Mouse (Mus musculus): ENCODE data around the gene Dapk3.

Gene Dapk3

DNA sequence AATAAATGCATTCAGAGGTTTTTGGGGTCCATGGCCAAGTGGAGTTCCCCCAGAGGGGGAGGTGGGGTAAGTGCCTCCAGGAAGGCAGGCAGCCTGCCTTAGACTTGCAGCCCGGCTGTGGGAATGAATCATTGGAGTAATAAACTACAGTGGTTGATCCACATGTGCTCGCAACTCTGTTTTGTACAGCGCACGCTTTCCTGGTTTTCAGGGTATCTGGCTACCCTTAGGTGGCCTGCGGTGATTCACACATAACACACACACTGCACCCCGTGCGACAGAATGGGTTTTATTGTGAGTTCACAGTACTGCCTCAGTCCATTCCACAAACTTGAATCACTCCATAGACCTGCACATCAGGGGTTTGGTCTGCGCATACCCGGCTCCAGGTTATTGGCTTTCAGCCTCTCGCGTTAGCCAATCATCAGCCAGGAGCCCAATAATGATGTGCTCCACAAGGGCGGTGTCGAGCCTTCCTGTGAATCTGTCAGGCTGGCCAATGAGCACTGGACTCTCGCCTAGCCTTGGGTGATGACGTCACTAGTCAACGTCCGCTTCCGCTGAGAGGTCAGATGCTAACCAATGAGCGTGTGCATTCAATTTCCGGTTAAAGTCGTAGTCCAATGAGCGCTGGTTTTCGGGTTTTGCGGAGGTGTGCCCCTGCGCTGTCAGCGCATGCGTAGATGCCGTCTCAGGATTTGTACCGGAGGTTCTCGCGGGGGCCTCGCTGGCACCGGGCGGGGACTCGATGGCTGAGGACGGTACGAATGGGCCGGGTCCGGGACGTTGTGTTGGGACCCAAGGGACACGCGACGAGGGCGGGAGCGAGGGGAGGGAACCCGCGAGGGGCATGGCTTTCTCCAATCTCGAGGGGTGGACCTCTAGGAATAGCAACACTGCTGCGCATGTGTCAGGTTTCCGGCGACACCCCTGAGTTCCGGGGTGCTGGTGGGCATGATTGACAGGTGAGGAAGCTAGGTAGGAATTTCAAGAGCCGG lies at the start of gene Dapk3:
Gene Dapk3 (plus strand): TSS at position 670 of the 998 bp plus-strand sequence.
- DNase-seq (ENCODE audit: low read depth), result peak; percentile 100

DNA sequence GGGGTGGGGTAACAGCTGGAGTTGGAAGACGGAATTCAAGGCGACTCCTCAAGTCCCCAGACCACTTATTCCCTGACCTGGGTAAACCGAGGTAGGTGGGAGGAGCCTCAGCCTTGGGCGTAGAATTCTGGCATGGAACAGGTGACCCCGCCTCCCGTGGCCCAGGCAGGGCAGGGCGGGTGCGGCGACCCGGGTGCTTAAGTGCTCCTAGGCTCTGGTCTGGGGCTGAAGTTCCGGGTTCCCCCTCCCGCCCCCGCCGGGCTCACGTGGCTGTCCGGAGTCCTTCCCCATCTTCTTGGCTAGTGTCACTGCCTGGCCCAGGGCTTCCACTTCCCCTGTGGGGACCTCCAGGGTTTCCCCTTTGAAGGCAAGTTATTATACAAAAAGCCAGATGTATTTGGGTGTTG lies 48.6 kb upstream of the Dapk3 start:
- DNase-seq (ENCODE audit: low read depth), result peak; percentile 94

DNA sequence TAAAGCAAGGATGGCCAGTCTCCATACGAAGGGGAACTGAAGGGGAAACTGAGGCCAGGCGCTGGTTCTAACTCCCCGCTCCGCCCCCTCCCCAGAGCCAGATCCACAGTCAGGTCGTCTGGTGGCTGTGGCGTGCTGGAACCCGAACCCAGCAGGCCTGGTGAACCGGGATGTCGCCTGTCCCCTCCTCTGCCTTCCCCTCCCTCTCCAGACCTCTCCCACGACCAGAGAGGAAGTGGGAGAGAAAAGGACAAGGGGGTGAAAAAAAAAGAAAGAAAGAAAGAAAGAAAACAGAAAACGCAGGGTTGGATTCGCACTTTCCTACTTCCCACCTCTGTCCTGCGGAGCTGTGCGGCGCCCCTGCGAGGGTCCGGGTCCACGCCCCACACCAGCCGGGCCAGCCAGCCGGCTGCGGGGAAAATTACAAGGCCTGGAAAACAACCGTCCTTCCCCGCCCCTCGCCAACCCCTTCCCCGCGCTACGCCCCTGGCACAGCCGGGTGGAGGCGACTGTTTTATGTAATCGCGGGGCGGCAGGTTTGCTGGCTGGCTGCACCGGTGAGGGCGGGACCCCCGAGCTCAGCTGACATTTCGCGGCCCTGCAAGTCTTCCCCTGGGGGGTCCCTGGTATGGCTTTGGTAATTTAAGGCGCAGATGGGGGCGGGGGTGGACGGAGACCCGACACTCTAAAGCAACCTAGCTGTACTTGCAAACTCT lies 47.7 kb upstream of the Dapk3 start, which contains the start of gene Zbtb7a:
Gene Zbtb7a (plus strand): TSS at position 255 of the 716 bp plus-strand sequence.
- peak; percentile 49 for DNase-seq (ENCODE audit: low read depth)

DNA sequence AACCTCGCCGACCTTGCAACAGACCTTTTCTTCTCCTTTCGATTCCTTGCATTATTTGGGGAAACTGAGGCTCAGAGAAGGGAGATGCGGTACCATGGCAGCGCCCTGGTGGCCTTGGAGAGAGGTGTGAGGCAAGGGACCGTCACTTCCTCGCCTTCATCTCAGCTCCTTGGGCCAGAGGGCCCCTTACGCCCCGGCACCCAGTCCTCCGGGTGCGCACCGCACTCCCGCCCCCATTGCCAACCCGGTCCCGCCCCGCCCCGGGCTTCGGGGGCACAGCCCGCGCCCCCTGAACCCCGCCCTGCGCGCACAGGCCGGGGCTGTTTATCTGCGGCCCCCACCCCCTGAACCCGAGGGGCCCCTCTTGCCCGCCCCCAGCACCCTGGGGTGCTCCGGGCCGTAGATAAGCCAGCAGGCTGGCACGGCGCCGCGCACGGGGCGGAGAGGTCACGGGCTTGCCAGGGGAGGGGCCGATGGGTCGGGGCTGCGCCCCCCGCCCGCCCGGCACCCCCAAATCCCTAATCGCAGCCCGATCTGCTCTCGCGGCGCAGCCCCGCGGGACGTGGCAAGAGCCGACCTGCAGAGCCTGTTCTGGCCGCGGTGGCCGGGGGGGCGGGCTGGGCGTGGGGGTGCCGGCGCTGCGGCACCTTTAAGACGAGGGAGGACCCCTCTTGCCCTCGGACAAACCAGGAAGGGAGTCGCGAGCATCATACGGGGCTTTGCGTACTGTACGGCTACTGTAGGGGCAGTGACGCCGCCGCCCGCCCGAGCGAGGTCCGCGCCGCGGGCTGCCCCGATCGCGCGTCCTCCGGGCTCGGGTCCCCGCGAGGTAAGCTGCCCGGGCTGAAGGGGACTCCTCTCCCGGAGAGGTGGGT lies 46.7 kb upstream of the Dapk3 start:
- DNase-seq (ENCODE audit: low read depth), result peak; percentile 86

DNA sequence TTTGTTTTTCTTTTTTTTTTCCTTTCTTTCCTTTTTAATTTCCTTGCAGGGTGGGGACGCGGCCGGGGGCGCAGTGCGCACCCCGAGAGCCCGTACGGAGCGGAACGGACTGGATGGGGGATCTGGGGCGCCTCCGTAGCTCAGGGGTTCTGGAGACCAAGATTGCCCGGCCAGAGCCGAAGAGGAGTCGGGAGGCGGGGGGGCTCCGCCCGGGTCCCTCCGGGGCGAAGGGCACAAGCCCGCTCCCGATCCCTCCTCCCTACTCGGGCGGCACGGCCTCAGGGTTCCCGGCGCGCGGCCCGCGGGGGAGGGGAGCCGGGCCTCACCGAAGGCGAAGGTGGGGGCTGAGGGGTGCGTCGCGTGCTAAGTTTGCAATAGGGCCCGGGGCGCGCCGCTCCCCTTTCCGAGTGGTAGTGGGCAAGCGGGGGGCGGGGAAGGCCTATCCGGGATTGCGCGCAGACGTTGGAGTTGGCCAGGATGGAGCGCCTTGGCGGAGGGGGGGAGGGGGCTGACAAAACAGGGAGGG lies 46.0 kb upstream of the Dapk3 start:
- no peak for DNase-seq (ENCODE audit: low read depth)

DNA sequence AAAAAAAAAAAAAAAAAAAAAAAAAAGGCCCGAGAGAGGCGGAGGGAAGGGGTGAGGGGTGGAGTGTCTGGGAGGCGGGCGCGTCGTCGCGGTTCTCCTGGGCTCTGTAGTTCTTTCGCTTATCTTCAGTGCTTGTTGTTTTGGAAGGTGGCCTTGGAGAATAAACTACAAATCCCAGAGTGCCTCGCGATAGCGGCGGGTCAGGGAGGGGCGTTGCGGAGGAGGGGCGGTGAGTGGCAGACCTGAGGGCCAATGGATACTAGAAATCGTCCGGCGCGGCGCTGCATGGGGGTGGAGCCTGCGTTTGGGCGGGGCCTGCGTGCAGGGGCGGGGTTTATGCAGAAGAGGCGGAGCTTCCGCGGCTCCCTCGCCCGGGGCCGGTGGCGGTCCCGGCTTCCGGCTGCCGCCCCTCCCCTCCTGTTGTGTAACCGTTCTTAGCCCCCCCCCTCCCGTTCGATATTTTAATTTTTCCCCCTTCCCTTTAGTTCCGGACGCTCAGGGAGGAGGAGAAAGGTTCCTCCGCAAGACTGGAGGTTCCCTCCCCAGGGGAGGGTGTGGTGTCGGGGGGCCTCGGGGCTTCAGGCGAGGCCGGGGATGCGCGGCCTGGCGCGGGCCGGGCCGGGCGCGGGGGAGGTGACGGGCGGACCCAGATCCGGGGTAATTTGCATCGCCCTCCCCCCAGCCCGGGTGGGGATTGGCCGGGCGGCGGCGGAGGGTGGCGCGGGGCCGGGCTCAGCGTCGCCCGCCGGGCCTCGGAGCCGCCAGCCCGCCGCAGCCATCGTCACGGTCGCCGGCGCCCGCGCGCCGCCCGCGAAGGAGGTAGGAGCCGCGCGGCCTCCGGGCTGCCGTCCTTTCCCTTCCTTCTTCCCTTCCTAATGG lies 45.3 kb upstream of the Dapk3 start:
- DNase-seq (ENCODE audit: low read depth), result peak; percentile 99

DNA sequence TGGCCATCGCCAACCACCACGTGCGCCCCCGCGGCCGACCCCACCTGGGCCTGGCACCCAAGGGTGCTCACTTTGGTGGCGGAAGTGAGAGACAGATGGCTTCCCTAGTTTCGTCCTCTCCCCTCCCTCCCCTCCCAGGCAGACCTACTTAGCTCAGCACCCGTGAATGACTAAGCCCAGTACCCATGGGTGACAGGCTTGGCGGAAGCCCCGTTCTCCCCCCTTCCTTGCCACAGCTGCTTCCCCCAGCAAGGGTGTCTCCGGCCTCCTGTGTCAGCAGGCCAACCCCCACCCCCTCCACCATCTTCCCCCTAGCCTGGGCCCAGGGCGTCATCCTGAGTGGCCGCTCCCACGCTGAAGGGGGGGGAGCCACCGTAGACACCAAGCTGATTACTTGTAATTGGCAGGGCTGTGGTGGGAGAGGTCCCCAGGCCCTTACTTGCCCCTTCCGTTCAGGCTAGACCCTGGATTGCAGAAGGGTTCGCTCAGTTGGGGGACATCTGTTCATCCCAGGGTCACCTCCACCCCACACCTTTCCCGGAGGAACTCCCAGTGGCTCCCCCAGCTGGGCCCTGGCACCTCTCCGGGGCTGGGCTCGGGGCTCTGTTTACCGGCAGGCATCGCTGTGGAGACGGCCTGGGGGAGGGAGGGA lies 44.5 kb upstream of the Dapk3 start:
- peak; percentile 85 for DNase-seq (ENCODE audit: low read depth)

DNA sequence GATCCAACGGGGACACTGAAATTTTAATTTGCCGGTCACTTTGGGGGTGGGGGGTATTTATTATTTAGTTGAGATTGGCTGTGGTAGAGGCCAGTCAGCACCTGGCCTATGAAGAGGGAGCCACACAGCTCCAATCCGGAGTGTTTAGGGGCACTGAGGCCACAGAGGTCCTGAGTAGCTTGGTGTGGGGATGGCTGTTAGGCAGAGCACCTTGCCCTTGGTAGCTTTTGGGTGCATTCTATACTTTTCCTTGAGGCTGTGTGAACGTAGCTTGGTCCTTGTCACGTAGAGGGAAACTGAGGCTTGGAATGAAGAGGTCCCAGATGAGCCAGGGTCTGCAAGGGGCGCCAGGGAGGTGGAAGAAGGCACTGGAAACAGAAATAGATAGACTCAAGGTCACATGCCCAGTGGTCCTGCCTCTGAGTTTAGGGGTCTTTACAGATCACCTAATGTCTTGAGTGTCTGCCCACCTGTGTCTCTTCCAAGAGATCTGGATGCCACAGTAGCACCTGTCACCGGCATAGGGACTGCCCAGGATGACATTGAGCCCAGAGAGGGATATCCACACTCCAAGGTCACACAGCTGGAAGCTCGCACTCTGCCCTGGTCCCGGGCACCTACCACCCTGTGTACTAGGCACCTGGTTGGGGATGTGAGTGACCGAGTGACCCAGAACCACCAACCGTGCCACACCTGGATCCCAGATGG lies 43.8 kb upstream of the Dapk3 start:
- DNase-seq (ENCODE audit: low read depth), result no peak

DNA sequence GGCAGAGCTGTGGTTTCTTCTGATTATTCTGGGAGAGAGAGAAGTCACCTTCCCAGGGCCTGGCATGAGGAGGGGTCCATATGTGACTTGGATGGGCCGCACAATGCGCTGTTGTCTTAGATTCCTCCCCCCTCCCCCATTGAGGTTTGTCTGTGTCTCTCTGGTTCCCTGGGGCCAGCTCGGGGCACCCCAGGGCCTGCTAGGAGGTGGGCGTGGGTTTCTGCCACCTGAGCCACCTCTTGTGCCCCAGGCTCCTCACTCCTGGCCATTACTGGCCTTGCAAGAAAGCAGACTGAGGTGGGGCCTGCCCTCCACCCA lies 43.3 kb upstream of the Dapk3 start:
- DNase-seq (ENCODE audit: low read depth), result no peak

DNA sequence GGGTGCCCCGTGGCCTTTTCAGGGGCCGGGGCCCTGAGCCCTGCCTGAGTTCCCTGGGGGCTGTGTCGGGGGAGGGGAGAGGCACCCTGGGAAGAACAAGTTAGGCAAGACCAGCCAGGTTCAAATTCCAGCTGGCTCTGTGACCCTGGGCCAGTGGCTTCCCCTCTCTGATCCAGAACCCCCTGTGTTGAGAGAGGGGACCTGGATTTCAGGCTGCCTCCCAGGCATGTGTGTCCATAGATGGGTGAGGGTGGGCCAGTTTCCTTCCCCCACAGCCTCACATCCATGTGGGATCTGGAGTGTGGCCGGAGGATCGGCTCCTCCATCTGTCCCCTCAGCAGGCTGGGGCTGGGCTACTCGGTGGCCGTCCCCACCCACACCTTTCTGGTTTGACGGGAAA lies 42.8 kb upstream of the Dapk3 start:
- DNase-seq (ENCODE audit: low read depth), result no peak

DNA sequence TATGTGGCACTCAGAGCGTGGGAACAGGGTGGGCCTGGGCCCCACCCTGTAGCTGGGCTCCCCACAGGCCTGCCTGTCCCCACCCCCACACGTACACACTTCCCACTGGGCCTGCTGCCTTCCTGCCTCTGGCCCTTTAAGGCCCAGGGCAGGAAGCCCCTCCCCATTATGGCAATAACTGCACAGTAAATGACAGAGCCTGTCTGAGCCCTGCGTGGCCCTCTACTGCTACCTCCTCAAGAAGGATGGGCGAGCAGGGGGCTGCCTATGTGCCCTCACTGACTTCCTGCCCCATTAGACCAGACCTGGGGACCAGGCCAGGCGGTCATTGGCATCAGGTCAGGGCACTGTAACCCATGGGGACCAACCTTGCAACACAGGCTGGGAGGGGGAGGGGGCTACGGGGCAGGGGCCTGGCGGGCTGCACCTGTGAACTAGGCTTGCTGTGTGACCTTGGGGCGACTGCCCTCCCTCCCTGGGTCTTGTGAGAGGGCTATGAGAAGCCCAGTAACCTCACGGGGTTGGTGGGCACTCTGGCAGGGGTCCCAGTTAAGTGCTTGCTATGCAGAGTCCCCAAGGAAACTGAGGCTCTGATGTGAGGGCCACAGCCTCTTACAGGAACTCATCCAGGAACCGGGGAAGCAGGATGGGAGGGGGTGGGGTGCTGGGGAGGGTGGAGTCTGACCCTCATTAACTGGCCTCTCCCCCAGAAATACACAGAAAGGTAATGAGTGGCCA lies 41.9 kb upstream of the Dapk3 start:
- peak; percentile 55 for DNase-seq (ENCODE audit: low read depth)

DNA sequence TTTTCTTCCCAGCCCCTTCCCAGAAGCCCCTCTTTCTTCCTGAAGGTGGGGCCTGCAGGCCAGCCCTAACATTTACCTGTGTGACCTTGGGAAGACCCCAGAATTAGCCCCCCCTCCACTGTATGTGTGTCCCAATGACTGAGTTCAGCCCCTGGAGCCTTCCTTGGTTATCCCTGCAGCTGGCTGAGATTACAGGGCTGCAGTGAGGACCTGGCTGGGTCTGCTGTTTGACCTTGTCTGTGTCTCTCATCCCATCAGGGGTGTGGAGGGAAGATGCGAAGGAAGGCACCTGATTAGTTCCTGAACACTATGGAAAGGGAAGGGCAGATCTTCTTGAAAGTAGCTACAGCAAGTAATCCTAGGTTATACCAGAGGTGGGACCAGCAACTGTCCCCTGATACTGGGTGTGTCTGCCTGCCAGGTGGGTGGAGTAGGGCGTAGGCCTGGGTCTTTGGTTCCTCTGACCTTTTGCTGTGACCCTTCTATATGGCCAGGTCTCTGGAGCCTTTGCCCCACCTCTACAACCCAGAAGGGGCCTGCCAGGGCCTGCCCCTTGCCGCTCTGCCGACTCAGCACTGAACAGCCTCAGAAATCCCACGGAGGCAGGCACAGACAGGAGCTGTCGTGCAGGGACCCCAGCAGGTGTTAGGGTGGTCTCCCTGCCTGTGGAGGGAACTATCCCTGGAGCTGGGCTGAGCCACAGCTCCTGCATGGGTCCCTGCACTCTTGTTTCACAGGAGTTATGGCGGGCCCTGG lies 41.2 kb upstream of the Dapk3 start:
- no peak for DNase-seq (ENCODE audit: low read depth)

DNA sequence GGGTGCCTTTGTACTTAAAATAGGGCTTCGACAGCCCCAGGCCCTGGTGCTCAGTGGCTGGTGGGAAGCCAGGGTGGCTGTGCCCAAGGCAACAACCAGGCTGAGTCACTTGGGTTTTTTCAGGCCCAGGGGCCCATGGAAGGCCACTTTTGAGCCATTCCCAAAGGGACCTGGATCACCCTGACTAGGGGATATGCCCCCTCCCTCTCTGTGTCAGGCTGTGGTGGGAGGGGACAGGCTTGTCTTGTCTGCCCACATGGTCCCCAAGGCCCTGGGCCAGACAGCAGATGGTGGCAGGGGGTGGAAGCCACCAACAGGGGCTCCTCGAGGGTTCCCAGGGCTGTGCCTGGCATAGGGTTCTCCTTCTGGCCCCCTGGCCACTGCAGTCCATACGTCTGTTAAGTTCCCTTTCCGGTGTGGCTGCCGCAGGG lies 40.2 kb upstream of the Dapk3 start:
- DNase-seq (ENCODE audit: low read depth), result no peak

DNA sequence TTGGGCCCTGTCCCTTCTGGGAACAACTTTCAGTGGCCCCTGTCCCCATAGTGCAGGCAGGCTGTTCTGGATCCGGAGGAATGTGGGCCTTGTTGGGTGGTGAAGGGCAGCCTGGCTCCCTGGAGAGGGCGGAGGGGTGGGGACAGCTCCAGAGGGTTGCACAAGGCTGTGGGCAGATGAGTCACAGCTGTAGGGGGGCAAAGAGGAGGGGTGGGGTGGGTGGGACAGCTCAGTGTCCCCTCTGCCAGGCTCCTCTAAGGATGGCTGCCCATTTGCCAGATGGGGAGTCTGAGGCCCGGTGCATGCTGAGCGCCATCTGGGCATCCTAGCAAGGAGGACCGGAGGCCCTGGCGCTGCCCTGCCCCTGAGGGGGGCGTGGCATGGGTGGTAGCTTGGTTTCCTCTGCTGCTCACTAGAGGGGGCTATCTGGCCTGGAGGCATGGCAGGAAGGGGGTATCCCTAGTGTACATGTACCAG lies 39.6 kb upstream of the Dapk3 start:
- DNase-seq (ENCODE audit: low read depth), result peak; percentile 81

DNA sequence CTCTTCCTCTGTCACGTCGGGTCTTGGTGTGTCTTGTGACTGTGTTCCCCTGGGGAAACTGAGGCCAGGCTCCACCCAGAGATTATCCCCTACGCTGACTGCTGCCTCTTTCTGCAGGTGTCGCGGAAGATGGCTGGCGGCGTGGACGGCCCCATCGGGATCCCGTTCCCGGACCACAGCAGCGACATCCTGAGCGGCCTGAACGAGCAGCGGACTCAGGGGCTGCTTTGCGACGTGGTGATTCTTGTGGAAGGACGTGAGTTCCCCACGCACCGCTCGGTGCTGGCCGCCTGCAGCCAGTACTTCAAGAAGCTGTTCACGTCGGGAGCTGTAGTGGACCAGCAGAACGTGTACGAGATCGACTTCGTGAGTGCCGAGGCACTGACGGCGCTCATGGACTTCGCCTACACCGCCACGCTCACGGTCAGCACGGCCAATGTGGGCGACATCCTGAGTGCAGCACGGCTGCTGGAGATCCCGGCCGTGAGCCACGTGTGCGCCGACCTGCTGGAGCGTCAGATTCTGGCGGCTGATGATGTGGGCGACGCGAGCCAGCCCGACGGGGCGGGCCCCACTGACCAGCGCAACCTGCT lies 38.9 kb upstream of the Dapk3 start:
- DNase-seq (ENCODE audit: low read depth), result no peak

DNA sequence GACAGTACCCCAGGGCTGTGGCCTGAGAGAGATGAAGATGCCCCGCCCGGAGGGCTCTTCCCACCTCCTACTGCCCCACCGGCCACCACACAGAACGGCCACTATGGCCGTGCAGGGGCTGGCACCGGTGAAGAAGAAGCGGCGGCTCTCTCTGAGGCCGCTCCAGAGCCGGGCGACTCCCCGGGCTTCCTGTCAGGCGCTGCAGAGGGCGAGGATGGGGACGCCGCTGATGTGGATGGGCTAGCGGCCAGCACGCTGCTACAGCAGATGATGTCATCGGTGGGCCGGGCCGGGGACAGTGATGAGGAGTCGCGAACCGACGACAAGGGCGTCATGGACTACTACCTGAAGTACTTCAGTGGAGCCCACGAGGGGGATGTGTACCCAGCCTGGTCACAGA lies 38.1 kb upstream of the Dapk3 start:
- DNase-seq (ENCODE audit: low read depth), result no peak

DNA sequence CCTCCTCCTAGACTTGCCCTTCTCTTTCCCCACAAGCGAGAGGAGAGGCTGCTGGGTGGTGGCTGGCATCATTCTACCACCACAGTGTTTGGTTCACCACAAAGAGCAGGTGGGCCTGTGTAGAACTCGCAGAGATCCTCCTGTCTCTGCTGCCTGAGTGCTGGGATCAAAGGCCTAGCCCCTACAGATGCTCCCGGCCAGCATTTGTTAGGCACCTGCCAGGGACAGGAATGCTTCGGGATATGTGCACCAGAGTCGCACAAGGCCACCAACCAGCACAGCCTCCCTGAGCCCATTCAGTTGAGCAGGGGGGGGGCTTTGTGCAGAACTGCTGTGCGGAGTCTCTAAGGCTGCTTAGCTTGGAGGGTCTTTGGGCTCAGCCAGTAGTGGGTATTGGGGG lies 37.5 kb upstream of the Dapk3 start:
- no peak for DNase-seq (ENCODE audit: low read depth)

DNA sequence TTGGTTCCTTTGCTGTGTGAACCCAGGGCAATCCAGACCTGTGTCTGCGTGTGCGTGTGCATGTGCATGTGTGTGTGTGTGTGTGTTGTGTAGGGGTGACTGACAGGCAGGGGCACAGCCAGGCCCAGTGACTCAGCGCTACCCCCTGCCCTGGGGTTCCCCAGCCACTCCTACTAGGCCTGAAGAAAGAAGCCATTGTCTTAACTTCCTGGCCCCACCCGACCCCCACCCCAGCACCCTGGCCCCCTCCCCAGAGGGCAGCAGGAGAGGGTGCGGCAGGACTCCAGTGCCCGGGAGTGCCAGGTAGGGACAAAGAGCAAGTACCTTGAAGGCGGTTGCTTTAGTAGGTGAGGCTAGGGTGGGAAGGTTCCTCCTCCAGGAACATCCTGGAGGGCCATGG lies 37.0 kb upstream of the Dapk3 start:
- peak; percentile 48 for DNase-seq (ENCODE audit: low read depth)
